Mouse (Mus musculus) skeletal muscle tissue, adult 2 months (tissue): Measurements from ENCODE around the gene Zfp655.
"Not testable (repeated sequence)": the region's sequence is repeated elsewhere in the genome, so short reads cannot be mapped to it uniquely, and the experiment has no call there.

ENCODE experiments used
- DNase-seq: peaks from one replicate; pipeline ENCODE4 v3.0.0-alpha.2; 2012; ENCODE audit warnings: low read depth, low spot score

Gene Zfp655

GRCm38 (mm10) chr5:145231367-145231871 lies at the start of gene Zfp655:
Zfp655 (plus strand) TSS chr5:145231715.
- DNase-seq, result peak; percentile 98

- no peak for DNase-seq
Observed at GRCm38 (mm10) chr5:145185244-145185643, 46.3 kb upstream of the Zfp655 start.

- no peak for DNase-seq
Observed at GRCm38 (mm10) chr5:145189416-145189815, 42.1 kb upstream of the Zfp655 start.

GRCm38 (mm10) chr5:145190373-145190772 lies 41.1 kb upstream of the Zfp655 start:
- no peak for DNase-seq

GRCm38 (mm10) chr5:145190875-145191798 lies 40.4 kb upstream of the Zfp655 start:
- DNase-seq, result peak; percentile 89

GRCm38 (mm10) chr5:145191962-145192361 lies 39.6 kb upstream of the Zfp655 start, which contains the start of gene Atp5j2:
Atp5j2 (minus strand) TSS chr5:145192062.
- no peak for DNase-seq

GRCm38 (mm10) chr5:145200387-145200786 lies 31.1 kb upstream of the Zfp655 start:
- DNase-seq, result no peak

- peak; percentile 82 for DNase-seq
Observed at GRCm38 (mm10) chr5:145201321-145201991, 30.1 kb upstream of the Zfp655 start, which contains the start of gene Zkscan14. Zkscan14 (minus strand) TSS chr5:145201868.

GRCm38 (mm10) chr5:145202446-145202845 lies 29.1 kb upstream of the Zfp655 start:
- DNase-seq, result no peak

GRCm38 (mm10) chr5:145203936-145204691 lies 27.4 kb upstream of the Zfp655 start, which contains the start of gene Zkscan5:
Zkscan5 (plus strand) TSS chr5:145204562.
- peak; percentile 98 for DNase-seq

- DNase-seq, result no peak
Observed at GRCm38 (mm10) chr5:145205041-145205440, 26.5 kb upstream of the Zfp655 start.

GRCm38 (mm10) chr5:145207385-145207784 lies 24.1 kb upstream of the Zfp655 start:
- DNase-seq, result no peak

- DNase-seq, result no peak
Observed at GRCm38 (mm10) chr5:145207954-145208353, 23.6 kb upstream of the Zfp655 start.

GRCm38 (mm10) chr5:145208391-145208790 lies 23.1 kb upstream of the Zfp655 start:
- not testable (repeated sequence) for DNase-seq

- no peak for DNase-seq
Observed at GRCm38 (mm10) chr5:145211340-145211739, 20.2 kb upstream of the Zfp655 start.

- no peak for DNase-seq
Observed at GRCm38 (mm10) chr5:145212216-145212615, 19.3 kb upstream of the Zfp655 start.

- DNase-seq, result no peak
Observed at GRCm38 (mm10) chr5:145213505-145213904, 18.0 kb upstream of the Zfp655 start.

- no peak for DNase-seq
Observed at GRCm38 (mm10) chr5:145214679-145215078, 16.8 kb upstream of the Zfp655 start.

- DNase-seq, result no peak
Observed at GRCm38 (mm10) chr5:145217746-145218145, 13.8 kb upstream of the Zfp655 start.

- no peak for DNase-seq
Observed at GRCm38 (mm10) chr5:145218206-145218605, 13.3 kb upstream of the Zfp655 start.

GRCm38 (mm10) chr5:145218671-145219070 lies 12.8 kb upstream of the Zfp655 start:
- DNase-seq, result no peak
